Mouse (Mus musculus): ENCODE results near the gene Mfge8.

GRCm38 (mm10) chr7:79167006-79167562, 18.2 kb upstream of the Mfge8 start:
- TF ChIP-seq POLR2A (IDR thresholded peaks at IDR 0.05; ENCODE audit: borderline replicate concordance, low read depth, low read length) (no peak), CTCF (IDR thresholded peaks at IDR 0.05; ENCODE audit: low read depth, low read length) (no peak)

Data from bone marrow macrophage, adult 2 months (primary cell).